Mouse (Mus musculus) MEL (cell line): ENCODE measurements around the gene Aco2. TPM values are rescaled to one million over a fixed set of nuclear protein-coding genes. Genes with fewer than 3 reads are reported as not detected.

Experiments used
- DNase-seq: peaks from one replicate; pipeline ENCODE4 v3.0.0; 2011; ENCODE audit warnings: low read depth, low spot score
- H3K27ac ChIP-seq: 2 replicates; pipeline ENCODE4 v1.5.1; 2012; ENCODE audit warnings: low read depth, mild to moderate bottlenecking, control low read depth, low read length, moderate library complexity; ENCODE audit not compliant: control insufficient read depth
- H3K27me3 ChIP-seq, 2 experiments: fragments of 150-350 bp in 1 of 2; sonication (generic) in 1 of 2; 2 replicates each; pipeline ENCODE4 v1.6.1; 2012; ENCODE audit warnings: low read length in 2 of 2, mild to moderate bottlenecking in 2 of 2, improper control_type of control experiment in 1 of 2, moderate library complexity in 1 of 2; ENCODE audit not compliant: insufficient read depth in 2 of 2, control insufficient read depth in 1 of 2
- H3K36me3 ChIP-seq, 2 experiments: 2 replicates each; pipeline ENCODE4 v1.6.1; 2012 to 2014; ENCODE audit warnings: low read length in 2 of 2, improper control_type of control experiment in 1 of 2, inconsistent platforms in 1 of 2, mild to moderate bottlenecking in 1 of 2; ENCODE audit not compliant: insufficient read depth in 2 of 2, control insufficient read depth in 1 of 2
- H3K4me1 ChIP-seq, 2 experiments: fragments of 150-350 bp in 1 of 2; sonication (generic) in 1 of 2; 2 replicates each; pipeline ENCODE4 v1.6.1; 2012; ENCODE audit warnings: low read length in 2 of 2, improper control_type of control experiment in 1 of 2, mild to moderate bottlenecking in 1 of 2; ENCODE audit not compliant: insufficient read depth in 2 of 2, control insufficient read depth in 1 of 2
- H3K4me3 ChIP-seq, 2 experiments: fragments of 150-350 bp in 1 of 2; sonication (generic) in 1 of 2; 2 replicates each; pipeline ENCODE4 v1.5.1; 2012; ENCODE audit warnings: low read depth in 2 of 2, low read length in 2 of 2, mild to moderate bottlenecking in 2 of 2, moderate library complexity in 2 of 2, control low read depth in 1 of 2, improper control_type of control experiment in 1 of 2; ENCODE audit not compliant: control insufficient read depth in 1 of 2, insufficient read depth in 1 of 2
- H3K79me2 ChIP-seq: 2 replicates; pipeline ENCODE4 v1.6.1; 2012; ENCODE audit warnings: mild to moderate bottlenecking, low read length, moderate library complexity; ENCODE audit not compliant: control insufficient read depth, poor library complexity, insufficient read depth
- H3K9ac ChIP-seq: 2 replicates; pipeline ENCODE4 v1.6.1; 2012; ENCODE audit warnings: low read depth, mild to moderate bottlenecking, control low read depth, low read length, moderate library complexity; ENCODE audit not compliant: control insufficient read depth, poor library complexity, severe bottlenecking
- H3K9me3 ChIP-seq: fragments of 150-350 bp; sonication (generic); replicated peaks from 2 replicates; pipeline ENCODE4 v1.6.1; 2012; ENCODE audit warnings: mild to moderate bottlenecking, low read length, improper control_type of control experiment, moderate library complexity; ENCODE audit not compliant: insufficient read depth
- ELF1 ChIP-seq: IDR thresholded peaks from 2 replicates; pipeline ENCODE4 v1.6.1; 2014; ENCODE audit warnings: low read depth, mild to moderate bottlenecking, inconsistent platforms, low read length, improper control_type of control experiment, moderate library complexity
- EP300 ChIP-seq, 2 experiments: IDR thresholded peaks; 2 replicates each; pipeline ENCODE4 v1.6.1; 2011; ENCODE audit warnings: improper control_type of control experiment in 2 of 2, low read length in 2 of 2, low read depth in 1 of 2, mild to moderate bottlenecking in 1 of 2
- ETS1 ChIP-seq: IDR thresholded peaks from 2 replicates; pipeline ENCODE4 v1.6.1; 2012; ENCODE audit warnings: low read depth, mild to moderate bottlenecking, inconsistent platforms, low read length, improper control_type of control experiment, moderate library complexity
- GABPA ChIP-seq: IDR thresholded peaks from 2 replicates; pipeline ENCODE4 v1.6.1; 2012; ENCODE audit warnings: low read depth, mild to moderate bottlenecking, inconsistent platforms, low read length, improper control_type of control experiment, moderate library complexity
- HCFC1 ChIP-seq: IDR thresholded peaks from 2 replicates; pipeline ENCODE4 v1.6.1; 2012; ENCODE audit warnings: low read depth, mild to moderate bottlenecking, inconsistent platforms, low read length, improper control_type of control experiment, moderate library complexity
- KAT2A ChIP-seq: conservative IDR thresholded peaks from 2 replicates; pipeline ENCODE4 v1.6.1; 2012; ENCODE audit warnings: low read depth, low read length, improper control_type of control experiment, inconsistent platforms
- MAZ ChIP-seq: IDR thresholded peaks from 2 replicates; pipeline ENCODE4 v1.6.1; 2012; ENCODE audit warnings: low read depth, mild to moderate bottlenecking, inconsistent platforms, low read length, improper control_type of control experiment
- MXI1 ChIP-seq: IDR thresholded peaks from 2 replicates; pipeline ENCODE4 v1.6.1; 2011; ENCODE audit warnings: mild to moderate bottlenecking, low read depth, low read length, improper control_type of control experiment
- MYB ChIP-seq: IDR thresholded peaks from 2 replicates; pipeline ENCODE4 v1.6.1; 2011; ENCODE audit warnings: mild to moderate bottlenecking, low read depth, low read length, improper control_type of control experiment
- MYC ChIP-seq: IDR thresholded peaks from 2 replicates; pipeline ENCODE4 v1.6.1; 2011; ENCODE audit warnings: low read depth, mild to moderate bottlenecking, low read length, improper control_type of control experiment, moderate library complexity
- NRF1 ChIP-seq: IDR thresholded peaks from 2 replicates; pipeline ENCODE4 v1.6.1; 2014; ENCODE audit warnings: low read depth, mild to moderate bottlenecking, inconsistent platforms, low read length, improper control_type of control experiment, moderate library complexity; ENCODE audit not compliant: poor library complexity, insufficient read depth, severe bottlenecking
- POLR2A ChIP-seq, 2 experiments: IDR thresholded peaks; 2 replicates each; pipeline ENCODE4 v1.6.1; 2011 to 2012; ENCODE audit warnings: low read length in 2 of 2, mild to moderate bottlenecking in 2 of 2, control low read depth in 1 of 2, improper control_type of control experiment in 1 of 2, low read depth in 1 of 2, moderate library complexity in 1 of 2; ENCODE audit not compliant: control insufficient read depth in 1 of 2, insufficient read depth in 1 of 2, poor library complexity in 1 of 2
- RAD21 ChIP-seq: IDR thresholded peaks from 2 replicates; pipeline ENCODE4 v1.6.1; 2011; ENCODE audit warnings: mild to moderate bottlenecking, low read depth, low read length, improper control_type of control experiment
- SMC3 ChIP-seq: IDR thresholded peaks from 2 replicates; pipeline ENCODE4 v1.6.1; 2011; ENCODE audit warnings: low read depth, low read length, improper control_type of control experiment
- TAL1 ChIP-seq: IDR thresholded peaks from 2 replicates; pipeline ENCODE4 v1.6.1; 2012; ENCODE audit warnings: mild to moderate bottlenecking, inconsistent platforms, low read length, moderate library complexity, mixed read lengths
- TBP ChIP-seq: IDR thresholded peaks from 2 replicates; pipeline ENCODE4 v1.8.0; 2011; ENCODE audit warnings: low read depth, low read length, improper control_type of control experiment
- TCF12 ChIP-seq: IDR thresholded peaks from 2 replicates; pipeline ENCODE4 v1.6.1; 2014; ENCODE audit warnings: low read depth, mild to moderate bottlenecking, inconsistent platforms, low read length, improper control_type of control experiment, moderate library complexity
- ZMIZ1 ChIP-seq: IDR thresholded peaks from 2 replicates; pipeline ENCODE4 v1.6.1; 2012; ENCODE audit warnings: low read depth, mild to moderate bottlenecking, inconsistent platforms, low read length, improper control_type of control experiment, moderate library complexity
- ZNF384 ChIP-seq: IDR thresholded peaks from 2 replicates; pipeline ENCODE4 v1.6.1; 2012; ENCODE audit warnings: low read depth, mild to moderate bottlenecking, inconsistent platforms, low read length, improper control_type of control experiment
- polyA plus RNA-seq, 2 experiments: library from polyadenylated mRNA; stranded (reverse) in 1 of 2; unstranded in 1 of 2; fragments of >175 nt in 1 of 2; fragments of >200 nt in 1 of 2; gene quantifications; 2 replicates each; pipeline versions ENCODE4 v1.2.1 to v1.2.4; 2012; ENCODE audit warnings: low replicate concordance in 2 of 2, low read depth in 1 of 2; ENCODE audit not compliant: insufficient read length in 2 of 2, insufficient read depth in 1 of 2, missing spikeins in 1 of 2
- total RNA-seq: library from RNA; depleted of rRNA; stranded (reverse); fragments of 300-350 nt; gene quantifications from 2 replicates; pipeline ENCODE4 v1.2.3, GENCODE M21; 2012

The Aco2 gene
- total and polyA plus RNA-seq, 3 experiments: 248 to 1,242 (median 447) TPM

- peak overlapping the region; percentile 75 to 78; a peak in 3 of 4 replicates for H3K4me3 ChIP-seq
- H3K79me2 ChIP-seq: no peaks in the 10 kb centered on the region; the same call in 1 of the 2 replicates
- no peaks in the 10 kb centered on the region for H3K27me3 ChIP-seq
- peak overlapping the region; percentile 72 for H3K9ac ChIP-seq
- peak overlapping the region; percentile 20; the same call in 1 of the 2 replicates for H3K27ac ChIP-seq
- peak; percentile 49 for DNase-seq
- peaks cover 0 to 3% of the 10 kb centered on the region in 2 experiments; a peak in 1 of 4 replicates for H3K36me3 ChIP-seq
- H3K9me3 ChIP-seq: no peaks in the 10 kb centered on the region
- peaks cover 17 to 25% of the 10 kb centered on the region in 2 experiments for H3K4me1 ChIP-seq
- TF ChIP-seq ZMIZ1: no peak
- peak; percentile 17; the same call in 1 of the 2 replicates for TF ChIP-seq MXI1
These were observed 34.9 kb upstream of the Aco2 start for GRCm38 (mm10) chr15:81836966-81837920.

GRCm38 (mm10) chr15:81838554-81839235 lies 33.4 kb upstream of the Aco2 start:
- Histone ChIP-seq H3K79me2 (no peaks in the 10 kb centered on the region; the same call in 1 of the 2 replicates), H3K9ac (no peak overlapping the region), H3K27me3 (no peaks in the 10 kb centered on the region), H3K4me3 (no peak overlapping the region), H3K36me3 (peaks cover 0 to 3% of the 10 kb centered on the region in 2 experiments; a peak in 1 of 4 replicates), H3K4me1 (peaks cover 17 to 24% of the 10 kb centered on the region in 2 experiments), H3K27ac (no peak overlapping the region)
- DNase-seq: no peak
- TF ChIP-seq GABPA: no peak
- no peak for TF ChIP-seq MAZ
- no peak for TF ChIP-seq MYB
- TF ChIP-seq POLR2A (IDR thresholded peaks at IDR 0.05; ENCODE audit: control insufficient read depth in 1 of 2, insufficient read depth in 1 of 2, low read depth in 1 of 2, low read length in 2 of 2, poor library complexity in 1 of 2): no peak
- no peak for TF ChIP-seq ETS1
- TF ChIP-seq, all 39 proteins: peak for 0
- no peaks in the 10 kb centered on the region for H3K9me3 ChIP-seq

GRCm38 (mm10) chr15:81839634-81840033 lies 32.5 kb upstream of the Aco2 start:
- Histone ChIP-seq H3K4me3 (no peak overlapping the region), H3K79me2 (no peaks in the 10 kb centered on the region; the same call in 1 of the 2 replicates), H3K36me3 (peaks cover 0 to 3% of the 10 kb centered on the region in 2 experiments; a peak in 1 of 4 replicates), H3K9me3 (no peaks in the 10 kb centered on the region), H3K27ac (no peak overlapping the region), H3K4me1 (peaks cover 17 to 24% of the 10 kb centered on the region in 2 experiments), H3K9ac (no peak overlapping the region), H3K27me3 (no peaks in the 10 kb centered on the region)
- TF ChIP-seq KAT2A: no peak
- no peak for TF ChIP-seq MAZ
- no peak for TF ChIP-seq MYC
- TF ChIP-seq HCFC1: no peak
- no peak for TF ChIP-seq GABPA
- no peak for TF ChIP-seq ELF1
- no peak for TF ChIP-seq ETS1
- TF ChIP-seq SMC3: no peak
- no peak for TF ChIP-seq TBP
- TF ChIP-seq NRF1: no peak
- no peak for TF ChIP-seq EP300 (IDR thresholded peaks at IDR 0.05; ENCODE audit: low read depth in 1 of 2, low read length in 2 of 2)
- TF ChIP-seq TCF12: no peak
- TF ChIP-seq TAL1: no peak
- no peak for TF ChIP-seq ZNF384
- TF ChIP-seq RAD21: no peak
- TF ChIP-seq MYB: no peak
- no peak for DNase-seq
